Mouse (Mus musculus) bone marrow macrophage, adult 2 months (primary cell): ENCODE results near the gene Ctnna2.

Source experiments
- CTCF ChIP-seq: IDR thresholded peaks from 2 replicates; pipeline ENCODE4 v1.5.1; 2012; ENCODE audit warnings: low read depth, mild to moderate bottlenecking, low read length, moderate library complexity
- POLR2A ChIP-seq: IDR thresholded peaks from 2 replicates; pipeline ENCODE4 v1.6.1; 2012; ENCODE audit warnings: mild to moderate bottlenecking, low read depth, low read length, borderline replicate concordance

GRCm38 (mm10) chr6:77839076-77839475 is 140.4 kb downstream of the Ctnna2 start:
- TF ChIP-seq CTCF (no peak), POLR2A (no peak)
